Mouse (Mus musculus) liver, embryonic 14.5 days (tissue): ENCODE measurements around the gene Ift27.

Experiments
- CTCF ChIP-seq: IDR thresholded peaks from 2 replicates; pipeline ENCODE4 v1.5.1; 2016; ENCODE audit warnings: antibody characterized with exemption, low read depth, control low read depth
- EP300 ChIP-seq: IDR thresholded peaks from 2 replicates; pipeline ENCODE4 v1.6.1; 2016; ENCODE audit warnings: antibody characterized with exemption, low read depth

GRCm38 (mm10) chr15:78204053-78204847, 30.3 kb upstream of the Ift27 start:
- no peak for TF ChIP-seq EP300
- no peak for TF ChIP-seq CTCF
